Mouse (Mus musculus): ENCODE measurements at regions not wholly inside any gene's neighbourhood (a gene's known extent, or its start where the extent isn't known, plus 50 kb on each side); places are given as distances from the start of the nearest gene placed in this dataset.

- DNase-seq (ENCODE audit: low spot score): no peak
Observed at GRCm38 (mm10) chr11:92967288-92967687, 130.5 kb upstream of the Car10 start.

- no peak for DNase-seq (ENCODE audit: low spot score)
Observed at GRCm38 (mm10) chr11:92999603-93000002, 98.2 kb upstream of the Car10 start.

- DNase-seq (ENCODE audit: low spot score): no peak
Observed at GRCm38 (mm10) chr11:93005991-93006390, 91.8 kb upstream of the Car10 start.

GRCm38 (mm10) chr11:93025981-93026380, 71.8 kb upstream of the Car10 start:
- no peak for DNase-seq (ENCODE audit: low spot score)

GRCm38 (mm10) chr11:93035509-93035908, 62.3 kb upstream of the Car10 start:
- peak; percentile 8 for DNase-seq (ENCODE audit: low spot score)

- DNase-seq (ENCODE audit: low spot score): peak; percentile 6
Observed at GRCm38 (mm10) chr11:93037846-93038245, 60.0 kb upstream of the Car10 start.

GRCm38 (mm10) chr11:93039325-93039724, 58.5 kb upstream of the Car10 start:
- DNase-seq (ENCODE audit: low spot score): no peak

- DNase-seq (ENCODE audit: low spot score): no peak
Observed at GRCm38 (mm10) chr11:93040816-93041215, 57.0 kb upstream of the Car10 start.

- peak; percentile 11 for DNase-seq (ENCODE audit: low spot score)
Observed at GRCm38 (mm10) chr11:93044998-93045397, 52.8 kb upstream of the Car10 start.
